Mouse (Mus musculus): ENCODE measurements at regions not wholly inside any gene's neighbourhood (a gene's known extent, or its start where the extent isn't known, plus 50 kb on each side); places are given as distances from the start of the nearest gene placed in this dataset.

- ATAC-seq (ENCODE audit: extremely low read depth, insufficient number of reproducible peaks, low FRiP score, poor library complexity, severe bottlenecking), result no peak
- DNase-seq (ENCODE audit: low spot score), result no peak
- Histone ChIP-seq H3K4me3 (ENCODE audit: low read depth, low read length) (no peak overlapping the region), H3K36me3 (replicated peaks) (no peaks in the 10 kb centered on the region), H3K9me3 (replicated peaks) (no peaks in the 10 kb centered on the region), H3K27me3 (ENCODE audit: insufficient read depth, low read length) (no peaks in the 10 kb centered on the region), H3K4me1 (ENCODE audit: insufficient read depth, low read depth, low read length) (no peaks in the 10 kb centered on the region)
- TF ChIP-seq POLR2AphosphoS5 (IDR thresholded peaks at IDR 0.05; ENCODE audit: insufficient replicate concordance, low read depth, low read length) (no peak), GATA1 (IDR thresholded peaks at IDR 0.05; ENCODE audit: borderline replicate concordance, low read length) (no peak), TAL1 (conservative IDR thresholded peaks at IDR 0.05; ENCODE audit: low read depth, low read length) (no peak), CTCF (IDR thresholded peaks at IDR 0.05; ENCODE audit: low read depth, low read length) (no peak), GATA2 (IDR thresholded peaks at IDR 0.05; ENCODE audit: borderline replicate concordance, low read depth, low read length) (no peak)
Measured at GRCm38 (mm10) chr2:75133298-75134080, 307.9 kb downstream of the Mtx2 start.

- no peak for DNase-seq (ENCODE audit: low spot score)
- ATAC-seq (ENCODE audit: extremely low read depth, insufficient number of reproducible peaks, low FRiP score, poor library complexity, severe bottlenecking), result no peak
- Histone ChIP-seq H3K4me3 (ENCODE audit: low read depth, low read length) (no peak overlapping the region), H3K4me1 (ENCODE audit: insufficient read depth, low read depth, low read length) (no peaks in the 10 kb centered on the region), H3K9me3 (replicated peaks) (no peaks in the 10 kb centered on the region), H3K27me3 (ENCODE audit: insufficient read depth, low read length) (peaks cover 1% of the 10 kb centered on the region; the same call in 1 of the 2 replicates), H3K36me3 (replicated peaks) (no peaks in the 10 kb centered on the region)
- TF ChIP-seq POLR2AphosphoS5 (IDR thresholded peaks at IDR 0.05; ENCODE audit: insufficient replicate concordance, low read depth, low read length) (no peak), TAL1 (conservative IDR thresholded peaks at IDR 0.05; ENCODE audit: low read depth, low read length) (no peak), CTCF (IDR thresholded peaks at IDR 0.05; ENCODE audit: low read depth, low read length) (no peak), GATA2 (IDR thresholded peaks at IDR 0.05; ENCODE audit: borderline replicate concordance, low read depth, low read length) (no peak), GATA1 (IDR thresholded peaks at IDR 0.05; ENCODE audit: borderline replicate concordance, low read length) (no peak)
Measured at GRCm38 (mm10) chr2:75136618-75137017, 311.0 kb downstream of the Mtx2 start.

GRCm38 (mm10) chr2:75137133-75137982 is 311.8 kb downstream of the Mtx2 start:
- ATAC-seq (ENCODE audit: extremely low read depth, insufficient number of reproducible peaks, low FRiP score, poor library complexity, severe bottlenecking) (no peak), DNase-seq (ENCODE audit: low spot score) (peak; percentile 5)
- Histone ChIP-seq H3K27me3 (ENCODE audit: insufficient read depth, low read length) (peaks cover 3% of the 10 kb centered on the region; the same call in 1 of the 2 replicates), H3K4me1 (ENCODE audit: insufficient read depth, low read depth, low read length) (no peaks in the 10 kb centered on the region), H3K9me3 (replicated peaks) (no peaks in the 10 kb centered on the region), H3K4me3 (ENCODE audit: low read depth, low read length) (no peak overlapping the region), H3K36me3 (replicated peaks) (no peaks in the 10 kb centered on the region)
- TF ChIP-seq CTCF (IDR thresholded peaks at IDR 0.05; ENCODE audit: low read depth, low read length) (no peak), POLR2AphosphoS5 (IDR thresholded peaks at IDR 0.05; ENCODE audit: insufficient replicate concordance, low read depth, low read length) (no peak), TAL1 (conservative IDR thresholded peaks at IDR 0.05; ENCODE audit: low read depth, low read length) (no peak), GATA2 (IDR thresholded peaks at IDR 0.05; ENCODE audit: borderline replicate concordance, low read depth, low read length) (no peak), GATA1 (IDR thresholded peaks at IDR 0.05; ENCODE audit: borderline replicate concordance, low read length) (no peak)

- no peaks in the 10 kb centered on the region for H3K36me3 ChIP-seq (replicated peaks)
- H3K9me3 ChIP-seq (replicated peaks), result no peaks in the 10 kb centered on the region
- no peak for DNase-seq (ENCODE audit: low spot score)
- no peaks in the 10 kb centered on the region for H3K4me1 ChIP-seq (ENCODE audit: insufficient read depth, low read depth, low read length)
- ATAC-seq (ENCODE audit: extremely low read depth, insufficient number of reproducible peaks, low FRiP score, poor library complexity, severe bottlenecking), result no peak
- TF ChIP-seq GATA2 (IDR thresholded peaks at IDR 0.05; ENCODE audit: borderline replicate concordance, low read depth, low read length), result no peak
- no peak for TF ChIP-seq GATA1 (IDR thresholded peaks at IDR 0.05; ENCODE audit: borderline replicate concordance, low read length)
- TF ChIP-seq POLR2AphosphoS5 (IDR thresholded peaks at IDR 0.05; ENCODE audit: insufficient replicate concordance, low read depth, low read length), result no peak
- no peak for TF ChIP-seq TAL1 (conservative IDR thresholded peaks at IDR 0.05; ENCODE audit: low read depth, low read length)
- no peak for TF ChIP-seq CTCF (IDR thresholded peaks at IDR 0.05; ENCODE audit: low read depth, low read length)
- H3K4me3 ChIP-seq (ENCODE audit: low read depth, low read length), result no peak overlapping the region
- peaks cover 3% of the 10 kb centered on the region; the same call in 1 of the 2 replicates for H3K27me3 ChIP-seq (ENCODE audit: insufficient read depth, low read length)
Measured at GRCm38 (mm10) chr2:75137983-75138745, 312.6 kb downstream of the Mtx2 start.

GRCm38 (mm10) chr2:75138746-75139060 is 313.1 kb downstream of the Mtx2 start:
- H3K9me3 ChIP-seq (replicated peaks), result no peaks in the 10 kb centered on the region
- no peak for TF ChIP-seq POLR2AphosphoS5 (IDR thresholded peaks at IDR 0.05; ENCODE audit: insufficient replicate concordance, low read depth, low read length)
- no peak for TF ChIP-seq GATA1 (IDR thresholded peaks at IDR 0.05; ENCODE audit: borderline replicate concordance, low read length)
- no peak for TF ChIP-seq GATA2 (IDR thresholded peaks at IDR 0.05; ENCODE audit: borderline replicate concordance, low read depth, low read length)
- no peak for TF ChIP-seq TAL1 (conservative IDR thresholded peaks at IDR 0.05; ENCODE audit: low read depth, low read length)
- no peak for TF ChIP-seq CTCF (IDR thresholded peaks at IDR 0.05; ENCODE audit: low read depth, low read length)
- DNase-seq (ENCODE audit: low spot score) (no peak), ATAC-seq (ENCODE audit: extremely low read depth, insufficient number of reproducible peaks, low FRiP score, poor library complexity, severe bottlenecking) (no peak)
- H3K4me3 ChIP-seq (ENCODE audit: low read depth, low read length), result no peak overlapping the region
- H3K4me1 ChIP-seq (ENCODE audit: insufficient read depth, low read depth, low read length), result no peaks in the 10 kb centered on the region
- H3K27me3 ChIP-seq (ENCODE audit: insufficient read depth, low read length), result peaks cover 3% of the 10 kb centered on the region; the same call in 1 of the 2 replicates
- no peaks in the 10 kb centered on the region for H3K36me3 ChIP-seq (replicated peaks)

Measured in G1E (cell line).